Mouse (Mus musculus) hindbrain, embryonic 11.5 days (tissue): ENCODE measurements around the gene Slc2a13. TPM values are rescaled to one million over a fixed set of nuclear protein-coding genes. Genes with fewer than 3 reads are reported as not detected.

Experiments
- ATAC-seq: fragments of 200-750 bp; cut with Nextera tagmentation; 2 replicates; pipeline ENCODE4 v1.8.0; 2017; ENCODE audit warnings: mild to moderate bottlenecking, moderate TSS enrichment, moderate library complexity; ENCODE audit not compliant: low FRiP score
- DNase-seq: peaks from one replicate; pipeline ENCODE4 v3.0.0-alpha.2; 2015; ENCODE audit warnings: low spot score
- H3K27ac ChIP-seq: fragments of 300-500 bp; sonication (generic); 2 replicates; pipeline ENCODE4 v1.5.1; 2014; ENCODE audit warnings: mild to moderate bottlenecking, low read depth, low read length
- H3K27me3 ChIP-seq: fragments of 300-500 bp; sonication (generic); 2 replicates; pipeline ENCODE4 v1.6.1; 2014; ENCODE audit warnings: mild to moderate bottlenecking, low read length, moderate library complexity, mixed read lengths; ENCODE audit not compliant: control insufficient read depth, insufficient read depth
- H3K36me3 ChIP-seq: fragments of 300-500 bp; sonication (generic); 2 replicates; pipeline ENCODE4 v1.6.1; 2014; ENCODE audit warnings: mild to moderate bottlenecking, low read length, moderate library complexity, mixed read lengths; ENCODE audit not compliant: control insufficient read depth, insufficient read depth
- H3K4me1 ChIP-seq: fragments of 300-500 bp; sonication (generic); replicated peaks from 2 replicates; pipeline ENCODE4 v1.6.1; 2014; ENCODE audit warnings: low read length, mixed read lengths; ENCODE audit not compliant: control insufficient read depth, insufficient read depth
- H3K4me2 ChIP-seq: fragments of 300-500 bp; sonication (generic); replicated peaks from 2 replicates; pipeline ENCODE4 v1.6.1; 2014; ENCODE audit warnings: mild to moderate bottlenecking, low read depth, low read length
- H3K4me3 ChIP-seq: fragments of 300-500 bp; sonication (generic); 2 replicates; pipeline ENCODE4 v1.5.1; 2014; ENCODE audit warnings: low read depth, low read length
- H3K9ac ChIP-seq: fragments of 300-500 bp; sonication (generic); 2 replicates; pipeline ENCODE4 v1.6.1; 2014; ENCODE audit warnings: low read depth, low read length
- H3K9me3 ChIP-seq: fragments of 300-500 bp; sonication (generic); 2 replicates; pipeline ENCODE4 v1.6.1; 2016; ENCODE audit warnings: low read length; ENCODE audit not compliant: control insufficient read depth
- WGBS: fragments of 180-500 bp; shearing (Covaris S2); extraction: QIAGEN DNeasy Blood & Tissue Kit; methylation state at CpG from one replicate; pipeline ENCODE4 v1.1.7; 2014; 5-methylcytosine and 5-hydroxymethylcytosine counted together
- polyA plus RNA-seq: library from polyadenylated mRNA; unstranded; fragments of >200 nt; fragmentation: Nextera tagmentation; extraction: Ambion mirVana; gene quantifications from 2 replicates; pipeline ENCODE4 v1.2.1, GENCODE M21; 2014

Slc2a13 gene
- polyA plus RNA-seq, 1 experiment from 2014 or later = 1.5 TPM

DNA sequence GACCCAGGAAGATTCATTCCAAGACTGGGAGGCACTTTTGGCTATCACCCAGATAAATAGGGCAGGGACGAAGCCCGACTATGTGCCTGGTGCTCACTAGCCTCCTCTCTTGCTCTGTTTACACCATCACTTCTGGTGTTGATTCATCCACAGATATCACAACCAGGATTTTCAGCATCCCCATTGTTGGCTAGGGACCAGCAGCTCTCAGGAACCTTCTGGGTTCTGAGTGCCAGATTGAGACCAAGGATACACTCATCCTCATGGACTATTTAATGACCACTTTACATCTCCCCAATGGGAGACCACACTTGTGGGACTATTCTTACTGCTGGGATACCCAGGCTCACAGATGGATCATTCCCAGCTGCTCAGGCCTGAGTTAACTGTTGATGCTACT lies 46.2 kb downstream of the Slc2a13 start:
- ATAC-seq (no peak), DNase-seq (no peak)
- H3K27me3 ChIP-seq = no peaks in the 10 kb centered on the region
- no peaks in the 10 kb centered on the region for H3K4me1 ChIP-seq
- H3K9me3 ChIP-seq = no peaks in the 10 kb centered on the region
- no peak overlapping the region for H3K4me3 ChIP-seq
- H3K36me3 ChIP-seq = no peaks in the 10 kb centered on the region
- H3K4me2 ChIP-seq = no peak overlapping the region
- H3K27ac ChIP-seq = no peak overlapping the region
- H3K9ac ChIP-seq = no peak overlapping the region
- 95% methylated on average over 2 of the region's 2 CpGs for WGBS

DNA sequence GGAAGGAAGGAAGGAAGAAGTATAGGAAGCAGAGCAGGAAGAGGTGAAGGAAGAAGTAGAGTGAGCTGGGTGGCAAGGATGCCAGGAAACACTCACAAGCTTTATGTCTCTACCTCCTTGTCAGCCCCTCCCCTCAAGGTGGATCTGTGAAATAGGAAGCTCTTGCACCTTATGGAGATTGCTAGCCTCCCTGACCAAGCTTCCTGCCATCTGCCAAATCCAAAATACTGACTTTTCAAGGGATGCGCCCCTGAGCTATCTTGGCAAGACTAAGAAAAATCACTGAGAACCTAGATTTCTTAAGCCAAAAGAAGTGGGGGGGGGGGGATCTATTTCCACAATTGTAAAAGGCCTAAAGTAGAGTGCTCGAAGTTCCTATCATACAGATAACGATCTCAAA lies 46.9 kb downstream of the Slc2a13 start:
- DNase-seq (no peak), ATAC-seq (no peak)
- Histone ChIP-seq H3K9me3 (no peaks in the 10 kb centered on the region), H3K27me3 (no peaks in the 10 kb centered on the region), H3K27ac (no peak overlapping the region), H3K36me3 (no peaks in the 10 kb centered on the region), H3K4me3 (no peak overlapping the region), H3K4me2 (no peak overlapping the region), H3K4me1 (no peaks in the 10 kb centered on the region), H3K9ac (no peak overlapping the region)
- WGBS = 89% methylated on average over 3 of the region's 3 CpGs

DNA sequence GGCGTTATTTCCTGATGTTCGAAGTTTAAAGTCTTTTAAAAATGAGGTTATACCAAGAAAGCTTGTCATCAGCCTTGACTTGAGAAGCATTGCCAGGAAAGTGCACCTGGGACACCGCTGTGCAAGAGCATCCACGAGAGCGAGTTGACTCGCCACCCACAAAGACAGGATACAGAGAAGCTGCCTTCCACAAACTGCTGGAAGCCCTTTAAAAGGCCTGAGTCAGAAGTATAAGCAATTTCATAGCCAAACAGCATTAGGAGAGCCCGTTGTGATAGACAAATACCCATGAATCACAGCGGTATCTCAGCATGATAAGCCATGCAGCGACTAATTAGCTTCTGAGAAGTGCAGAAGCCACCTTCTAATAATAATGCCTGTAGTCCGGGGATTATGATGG lies 48.6 kb downstream of the Slc2a13 start:
- Histone ChIP-seq H3K4me2 (no peak overlapping the region), H3K9me3 (no peaks in the 10 kb centered on the region), H3K4me3 (no peak overlapping the region), H3K9ac (no peak overlapping the region), H3K27me3 (no peaks in the 10 kb centered on the region), H3K36me3 (no peaks in the 10 kb centered on the region), H3K4me1 (no peaks in the 10 kb centered on the region), H3K27ac (no peak overlapping the region)
- ATAC-seq = no peak
- no peak for DNase-seq
- WGBS = 90% methylated on average over 10 of the region's 10 CpGs

GRCm38 (mm10) chr15:91503291-91503690 lies 69.8 kb downstream of the Slc2a13 start:
- 76% methylated on average over 6 of the region's 6 CpGs for WGBS
- Histone ChIP-seq H3K27me3 (no peaks in the 10 kb centered on the region), H3K4me1 (no peaks in the 10 kb centered on the region), H3K4me2 (no peak overlapping the region), H3K27ac (no peak overlapping the region), H3K36me3 (no peaks in the 10 kb centered on the region), H3K9ac (no peak overlapping the region), H3K4me3 (no peak overlapping the region), H3K9me3 (no peaks in the 10 kb centered on the region)
- DNase-seq (no peak), ATAC-seq (no peak)

- Histone ChIP-seq H3K36me3 (no peaks in the 10 kb centered on the region), H3K9ac (no peak overlapping the region), H3K9me3 (no peaks in the 10 kb centered on the region), H3K27ac (no peak overlapping the region), H3K4me1 (no peaks in the 10 kb centered on the region), H3K4me2 (no peak overlapping the region), H3K27me3 (no peaks in the 10 kb centered on the region), H3K4me3 (no peak overlapping the region)
- WGBS = 72% methylated on average over 1 of the region's 1 CpGs
- ATAC-seq (no peak), DNase-seq (no peak)
Observed at GRCm38 (mm10) chr15:91502661-91503060, 70.4 kb downstream of the Slc2a13 start.

DNA sequence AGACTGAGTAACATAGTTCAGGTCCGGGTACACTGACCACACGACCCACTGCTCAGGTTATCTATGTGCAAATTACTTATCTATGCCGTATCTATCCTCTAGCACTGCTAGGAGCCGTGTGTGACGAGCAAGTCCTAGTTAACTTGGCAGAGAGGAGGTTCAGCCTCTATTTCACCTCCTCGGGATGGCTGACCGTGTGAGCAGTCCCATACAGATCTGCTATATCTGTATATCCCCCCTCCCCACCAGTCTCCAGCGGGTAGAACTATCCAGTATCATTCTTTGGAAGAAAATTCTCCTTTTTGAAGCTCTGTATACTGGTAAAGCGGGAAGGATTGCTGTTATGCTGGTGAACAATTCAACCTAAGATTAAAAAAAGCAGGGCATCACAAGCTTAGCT lies 70.8 kb downstream of the Slc2a13 start:
- no peak overlapping the region for H3K4me2 ChIP-seq
- H3K9ac ChIP-seq = no peak overlapping the region
- H3K27ac ChIP-seq = no peak overlapping the region
- ATAC-seq (no peak), DNase-seq (no peak)
- H3K4me1 ChIP-seq = no peaks in the 10 kb centered on the region
- H3K36me3 ChIP-seq = no peaks in the 10 kb centered on the region
- H3K27me3 ChIP-seq = no peaks in the 10 kb centered on the region
- no peak overlapping the region for H3K4me3 ChIP-seq
- 93% methylated on average over 9 of the region's 9 CpGs for WGBS
- no peaks in the 10 kb centered on the region for H3K9me3 ChIP-seq

- Histone ChIP-seq H3K27ac (no peak overlapping the region), H3K4me3 (no peak overlapping the region), H3K4me2 (no peak overlapping the region), H3K27me3 (no peaks in the 10 kb centered on the region), H3K9me3 (no peaks in the 10 kb centered on the region), H3K9ac (no peak overlapping the region), H3K4me1 (no peaks in the 10 kb centered on the region), H3K36me3 (no peaks in the 10 kb centered on the region)
- no peak for DNase-seq
- no peak for ATAC-seq
- 92% methylated on average over 4 of the region's 4 CpGs for WGBS
Observed at GRCm38 (mm10) chr15:91495014-91495413, 78.0 kb downstream of the Slc2a13 start.

DNA sequence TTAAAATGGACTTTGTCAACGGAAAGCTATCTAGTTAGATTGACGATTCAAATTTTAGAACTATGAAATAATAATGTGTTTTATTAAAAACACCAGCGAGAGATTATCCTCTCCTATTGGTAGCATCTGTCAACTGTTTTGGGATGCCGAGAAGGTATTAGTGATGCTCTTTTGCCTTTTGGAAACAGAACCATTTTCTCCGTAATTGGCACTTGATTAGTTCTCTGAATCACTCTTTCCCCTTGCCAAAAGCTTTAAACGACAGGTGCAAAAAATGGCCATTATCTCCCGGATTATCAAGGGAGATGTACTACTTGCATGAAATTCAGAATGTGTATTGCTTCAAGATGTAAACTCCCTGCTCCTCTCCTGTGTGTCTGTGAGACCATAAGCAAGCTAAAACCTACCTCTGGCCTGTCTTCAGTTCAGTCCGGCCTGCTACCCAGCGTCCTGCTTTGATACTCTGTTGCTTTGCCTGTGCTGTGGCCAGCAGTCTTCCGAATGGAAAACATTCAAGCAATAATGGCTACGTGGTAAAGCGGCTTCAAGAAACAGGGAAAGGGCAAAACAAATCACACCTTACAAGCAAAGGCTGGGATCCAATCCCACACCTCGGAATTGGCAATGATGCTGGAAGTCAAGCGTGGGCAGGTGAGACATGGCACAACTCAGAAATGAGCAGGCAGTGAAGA lies 93.0 kb downstream of the Slc2a13 start:
- Histone ChIP-seq H3K4me1 (no peaks in the 10 kb centered on the region), H3K4me2 (no peak overlapping the region), H3K36me3 (no peaks in the 10 kb centered on the region), H3K9me3 (no peaks in the 10 kb centered on the region), H3K9ac (no peak overlapping the region), H3K27me3 (no peaks in the 10 kb centered on the region), H3K27ac (no peak overlapping the region), H3K4me3 (no peak overlapping the region)
- 90% methylated on average over 14 of the region's 14 CpGs for WGBS
- DNase-seq = no peak
- no peak for ATAC-seq

GRCm38 (mm10) chr15:91477766-91478165 lies 95.3 kb downstream of the Slc2a13 start:
- no peaks in the 10 kb centered on the region for H3K36me3 ChIP-seq
- DNase-seq = peak; percentile 79
- H3K27ac ChIP-seq = no peak overlapping the region
- no peaks in the 10 kb centered on the region for H3K27me3 ChIP-seq
- WGBS = 37% methylated on average over 5 of the region's 5 CpGs
- H3K4me2 ChIP-seq = no peak overlapping the region
- H3K4me3 ChIP-seq = no peak overlapping the region
- no peak overlapping the region for H3K9ac ChIP-seq
- no peaks in the 10 kb centered on the region for H3K9me3 ChIP-seq
- no peak for ATAC-seq
- no peaks in the 10 kb centered on the region for H3K4me1 ChIP-seq
